Comparison of ENCODE assay signal across 8 mouse cellular contexts in genomic region chr16:45843351-45843891, GRCm38 (mm10).
DNase-seq lines count a peak whose midpoint lies in the region; ATAC-seq and TF ChIP-seq lines count a peak whose summit lies in the region.

No protein-coding gene starts in this region.

- no peak for TF ChIP-seq POLR2A in spleen, adult 2 months (IDR thresholded peaks at IDR 0.05; ENCODE audit: low read depth, low read length)
- TF ChIP-seq POLR2A in embryonic fibroblast, embryonic 13.5 days (IDR thresholded peaks at IDR 0.05; ENCODE audit: low read depth, low read length): no peak

- DNase-seq in spleen, adult 2 months (ENCODE audit: low read depth in 1 of 2, low spot score in 2 of 2): no peak
- DNase-seq in spleen, postnatal 4 days (ENCODE audit: low spot score in 2 of 2): no peak
- peak; percentile 70 to 74 for DNase-seq in heart, postnatal 10 days
- DNase-seq in kidney, postnatal 25 days: peak; percentile 66 to 75
- peak; percentile 39 for DNase-seq in urinary bladder, postnatal 25 days (ENCODE audit: low spot score)
- DNase-seq in left cerebral cortex, postnatal 14 days (ENCODE audit: low spot score in 2 of 2): no peak

- TF ChIP-seq CTCF in spleen, adult 2 months (IDR thresholded peaks at IDR 0.05; ENCODE audit: extremely low read depth, insufficient read depth, insufficient read length, insufficient replicate concordance): no peak
- no peak for TF ChIP-seq CTCF in embryonic fibroblast, embryonic 13.5 days (IDR thresholded peaks at IDR 0.05; ENCODE audit: borderline replicate concordance, insufficient read depth, low read length)

- H3K4me3 ChIP-seq in spleen, adult 2 months (ENCODE audit: extremely low read depth, insufficient read depth, insufficient read length): peak overlapping the region; percentile 54
- H3K4me3 ChIP-seq in embryonic fibroblast, embryonic 13.5 days (ENCODE audit: insufficient read depth, low read length): peak overlapping the region; percentile 99

- 0 out of 2 replicates have a peak, but pooled peaks cover 2% of the 10 kb centered on the region for H3K27me3 ChIP-seq in spleen, adult 2 months (ENCODE audit: control insufficient read depth, insufficient read depth, low read length)

- intact Hi-C loops in heart, postnatal 10 days (cut with DNase I): loop anchor here (1.0 to 5.0 kb wide), 4 partner anchors 46 to 654 kb away; partner anchors contain the start of gene Nectin3
- intact Hi-C loops in left cerebral cortex, postnatal 14 days (cut with DNase I): no loop called here

- WGBS in spleen, adult 2 months: 8% methylated on average over 16 of the region's 16 CpGs

- peak; percentile 24 for ATAC-seq in megakaryocyte progenitor cell, adult 5-6 weeks (replicated peaks; ENCODE audit: poor library complexity)

- H3K36me3 ChIP-seq in spleen, adult 2 months (ENCODE audit: control insufficient read depth, insufficient read depth, low read length): no peaks in the 10 kb centered on the region

- peak overlapping the region; percentile 62 for H3K27ac ChIP-seq in spleen, adult 2 months (ENCODE audit: insufficient read depth, low read length)
- H3K27ac ChIP-seq in embryonic fibroblast, embryonic 13.5 days (ENCODE audit: insufficient read depth, low read length): peak overlapping the region; percentile 92

- H3K4me1 ChIP-seq in spleen, adult 2 months (ENCODE audit: control insufficient read depth, insufficient read depth, insufficient read length): no peaks in the 10 kb centered on the region
- H3K4me1 ChIP-seq in embryonic fibroblast, embryonic 13.5 days (ENCODE audit: control insufficient read depth, insufficient read depth, low read length): peaks cover 16% of the 10 kb centered on the region

Comparison
In these comparisons a context has a peak if more than half of its experiments do, and no peak if none do; other contexts are left out.
1. DNase-seq: peak in heart, postnatal 10 days (2 of 2), kidney, postnatal 25 days (2 of 2) and urinary bladder, postnatal 25 days (single experiment); none in spleen, adult 2 months (0 of 2), spleen, postnatal 4 days (0 of 2) and left cerebral cortex, postnatal 14 days (0 of 2).